Mouse (Mus musculus) cerebellum, adult 11 months (tissue): ENCODE measurements around the gene Pam.

Experiments
- DNase-seq: peaks from one replicate; pipeline ENCODE4 v3.0.0; 2022

Pam gene

GRCm38 (mm10) chr1:98079640-98080039, 15.8 kb downstream of the Pam start:
- no peak for DNase-seq

DNA sequence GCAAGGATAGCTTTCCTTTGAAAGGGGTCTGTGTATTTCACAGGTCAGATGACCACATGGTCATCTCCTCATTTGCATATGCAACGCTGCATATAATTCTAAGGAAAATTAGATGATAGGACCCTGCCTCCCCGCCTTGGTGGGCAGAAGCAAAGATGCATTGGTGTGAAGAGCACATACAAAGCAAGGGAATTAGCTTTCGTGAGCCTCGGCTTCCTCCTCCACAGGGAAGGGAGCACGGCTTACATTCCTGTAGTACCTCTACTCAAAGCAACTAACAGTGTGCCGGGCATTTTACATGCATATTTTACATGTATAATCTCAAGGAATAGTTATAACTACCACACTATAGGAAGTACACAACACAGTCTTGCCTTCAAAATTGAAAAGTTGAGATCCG, 16.7 kb downstream of the Pam start:
- no peak for DNase-seq

DNA sequence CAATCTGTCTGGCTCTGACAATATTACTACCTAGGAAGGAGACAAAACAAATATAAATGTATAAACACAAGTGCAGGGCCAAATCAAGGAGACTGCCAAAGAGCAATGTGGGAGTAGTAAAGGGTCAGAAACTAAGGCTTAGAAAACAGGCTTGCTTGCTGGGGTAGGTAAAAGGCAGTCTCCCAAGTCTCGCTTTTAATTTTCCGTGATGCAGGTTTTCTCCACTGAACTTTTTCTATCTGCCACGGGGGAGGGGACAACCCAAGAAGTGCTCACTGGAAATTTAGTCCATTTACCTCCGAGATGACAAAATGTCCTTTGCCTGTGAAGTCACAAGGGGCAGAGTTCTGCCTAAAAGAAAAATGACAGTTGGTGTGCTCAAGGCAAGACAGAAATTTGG, 21.6 kb downstream of the Pam start:
- no peak for DNase-seq

DNA sequence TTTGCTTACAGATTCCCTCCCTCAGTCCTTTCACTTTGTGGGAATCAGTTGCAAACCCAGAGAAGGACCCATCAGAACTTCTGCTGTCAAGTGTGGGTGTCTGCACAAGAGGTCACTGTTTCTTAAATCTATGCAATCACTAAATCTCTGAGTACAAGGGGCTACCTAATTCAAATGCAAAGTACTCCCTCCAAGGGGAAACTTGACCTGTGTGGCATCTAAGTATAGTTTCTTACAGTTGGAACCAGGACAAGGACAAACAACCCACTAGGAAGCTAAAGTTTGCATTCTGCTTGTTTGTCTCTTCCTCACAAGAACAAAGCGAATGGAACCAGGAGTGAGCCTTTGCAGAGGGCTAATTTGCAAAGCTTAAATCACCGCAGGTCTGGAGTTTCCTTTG, 22.3 kb downstream of the Pam start:
- no peak for DNase-seq

DNA sequence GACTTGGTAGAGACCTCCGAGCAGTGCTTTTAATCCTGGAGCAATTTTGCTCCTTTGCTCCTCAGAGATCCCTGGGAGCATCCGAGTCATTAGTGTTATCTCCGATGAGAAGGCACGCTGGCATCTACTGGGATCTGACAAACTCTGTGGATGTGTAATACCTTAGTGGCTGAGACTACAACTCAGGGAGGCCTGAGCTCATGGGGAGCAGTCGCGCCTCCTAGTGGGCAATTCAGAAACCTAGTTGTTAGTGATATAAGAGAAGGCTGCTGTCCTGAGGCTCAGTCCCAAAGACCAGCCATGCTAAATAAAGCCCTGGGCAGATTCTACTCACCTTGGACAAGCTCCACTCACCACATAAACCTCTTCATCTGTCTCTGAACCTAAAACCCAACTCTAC, 23.4 kb downstream of the Pam start:
- no peak for DNase-seq

DNA sequence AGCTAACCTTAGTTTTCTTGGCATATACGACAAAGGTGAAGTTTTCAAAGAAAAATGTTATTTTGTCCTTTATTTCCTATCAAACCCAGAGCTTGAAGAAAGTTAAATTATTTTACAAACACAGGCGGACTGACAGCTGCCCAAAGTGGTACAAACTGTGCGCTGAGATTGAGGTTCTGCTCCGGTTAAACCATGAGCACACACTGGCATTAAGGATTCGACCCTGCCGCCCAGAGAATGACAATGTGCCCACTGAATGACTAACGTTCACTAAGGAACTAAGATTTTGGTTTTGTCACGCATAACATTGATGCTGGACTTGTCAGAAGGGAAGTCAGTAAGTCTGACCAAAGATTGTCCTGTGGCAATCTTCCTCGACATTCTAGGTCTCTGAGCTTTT, 24.0 kb downstream of the Pam start:
- no peak for DNase-seq

DNA sequence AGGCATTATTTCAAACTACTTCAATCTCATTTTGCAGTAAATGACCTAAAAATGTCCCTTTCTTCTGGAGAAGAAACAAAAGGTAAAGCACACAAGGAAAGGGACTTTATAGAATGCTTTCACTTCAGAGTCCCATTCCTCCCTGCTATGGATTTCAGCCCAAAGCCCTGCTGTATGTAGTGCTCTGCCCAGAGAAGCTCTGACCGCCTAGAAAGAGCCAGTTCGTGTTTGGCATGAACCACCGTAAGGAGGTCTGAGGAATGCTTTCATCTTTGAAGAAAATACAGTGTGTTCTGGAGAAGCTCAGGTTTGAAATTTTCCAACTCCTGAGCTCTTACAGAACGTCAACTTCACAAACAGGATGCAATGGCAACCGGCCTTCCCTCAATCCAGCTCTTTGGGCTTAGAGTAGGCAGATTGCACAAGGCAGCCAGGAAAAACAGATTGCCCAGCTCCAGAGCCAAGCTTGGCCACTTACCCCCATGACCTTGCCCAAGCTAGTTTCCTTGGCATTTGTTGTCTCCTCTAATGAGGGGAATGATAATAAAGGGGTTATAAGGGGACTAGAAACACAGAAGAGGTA, 24.6 kb downstream of the Pam start:
- DNase-seq = no peak

DNA sequence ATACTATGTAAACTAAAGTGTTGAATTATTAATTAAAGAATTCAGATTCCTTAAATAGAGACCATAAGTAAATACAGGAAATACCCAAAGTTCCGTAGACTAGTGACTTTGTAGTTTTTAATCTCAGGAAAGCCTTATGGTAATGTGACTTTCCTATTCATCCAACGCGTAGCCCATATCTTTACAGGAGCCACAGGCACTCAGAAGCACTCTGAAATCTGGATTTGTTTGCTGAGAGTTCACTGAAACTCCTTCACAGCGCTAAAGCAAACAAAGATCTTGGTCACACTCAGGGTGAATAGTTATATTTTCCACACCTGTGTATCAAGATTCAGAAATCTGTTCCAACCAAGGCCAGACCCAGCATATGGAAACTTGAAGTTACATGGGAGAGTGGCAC, 27.3 kb downstream of the Pam start:
- DNase-seq = no peak

- DNase-seq = no peak
These were observed 33.4 kb downstream of the Pam start for GRCm38 (mm10) chr1:98062074-98062473.

GRCm38 (mm10) chr1:98059401-98059800, 36.0 kb downstream of the Pam start:
- no peak for DNase-seq

DNA sequence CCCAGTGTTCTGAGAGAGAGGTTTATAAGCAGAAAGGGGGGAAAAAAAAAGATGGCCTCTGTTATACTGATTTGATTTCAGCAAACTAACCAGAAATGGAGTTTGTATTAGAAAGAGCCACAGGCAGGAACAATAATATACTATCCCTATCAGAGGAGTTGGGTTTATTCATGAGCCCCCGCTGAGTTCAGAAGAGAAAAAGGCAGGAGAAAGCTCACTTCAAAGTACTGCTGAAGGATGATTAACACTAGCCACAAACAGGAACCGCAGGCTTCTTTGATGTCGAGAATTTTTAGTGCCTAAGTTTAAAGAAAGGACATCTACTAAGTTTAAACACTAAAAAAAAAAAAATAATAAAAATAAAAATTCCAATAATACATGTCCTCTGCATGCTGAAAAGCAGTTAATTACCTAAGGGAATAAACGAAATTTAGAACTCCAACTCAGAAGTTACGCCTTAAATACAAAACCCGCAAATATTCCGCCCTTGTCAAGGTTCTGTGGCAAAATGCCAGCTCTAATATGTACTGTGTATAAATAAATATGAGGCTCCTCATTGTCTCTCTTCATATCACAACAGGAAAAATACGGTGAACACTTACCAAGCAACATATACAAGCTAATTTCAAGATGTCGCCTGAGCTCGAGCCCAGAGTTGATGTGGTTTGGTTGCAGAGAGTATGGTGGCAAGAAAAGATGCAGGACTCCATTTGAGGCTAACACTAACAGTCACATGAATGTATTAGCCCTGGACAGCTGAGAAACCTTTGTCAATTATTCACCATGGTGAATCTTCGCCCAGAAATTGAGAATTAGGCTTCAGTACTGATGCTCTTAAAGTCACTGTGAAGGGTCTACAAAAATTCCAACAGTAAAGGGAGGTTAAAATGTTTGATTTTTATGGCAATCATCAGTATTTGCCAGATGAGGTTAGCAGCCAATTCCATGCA, 38.2 kb downstream of the Pam start:
- no peak for DNase-seq

- DNase-seq = no peak
These were observed 39.2 kb downstream of the Pam start for GRCm38 (mm10) chr1:98056277-98056676.

DNA sequence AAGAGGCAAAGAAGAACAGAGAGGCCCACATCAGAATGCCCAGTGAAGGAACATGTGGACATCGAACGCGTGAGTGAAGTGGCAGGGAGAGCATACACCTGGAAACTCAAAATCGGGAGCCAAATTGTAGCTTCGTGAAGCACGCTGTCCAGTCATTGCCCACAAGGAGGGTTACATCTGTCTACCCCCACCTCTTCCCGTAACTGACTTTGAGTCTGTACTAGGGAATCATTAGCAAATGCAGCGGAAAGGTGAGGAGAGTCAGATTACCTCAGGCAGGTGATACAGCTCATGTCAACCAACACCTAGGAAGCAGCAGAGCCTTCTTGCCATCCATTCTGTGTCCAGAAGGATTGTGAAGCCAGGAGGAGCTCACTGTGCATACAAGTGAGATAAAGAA, 39.9 kb downstream of the Pam start:
- no peak for DNase-seq

- no peak for DNase-seq
These were observed 41.5 kb downstream of the Pam start for GRCm38 (mm10) chr1:98053994-98054393.

GRCm38 (mm10) chr1:98053447-98053846, 42.0 kb downstream of the Pam start:
- no peak for DNase-seq

DNA sequence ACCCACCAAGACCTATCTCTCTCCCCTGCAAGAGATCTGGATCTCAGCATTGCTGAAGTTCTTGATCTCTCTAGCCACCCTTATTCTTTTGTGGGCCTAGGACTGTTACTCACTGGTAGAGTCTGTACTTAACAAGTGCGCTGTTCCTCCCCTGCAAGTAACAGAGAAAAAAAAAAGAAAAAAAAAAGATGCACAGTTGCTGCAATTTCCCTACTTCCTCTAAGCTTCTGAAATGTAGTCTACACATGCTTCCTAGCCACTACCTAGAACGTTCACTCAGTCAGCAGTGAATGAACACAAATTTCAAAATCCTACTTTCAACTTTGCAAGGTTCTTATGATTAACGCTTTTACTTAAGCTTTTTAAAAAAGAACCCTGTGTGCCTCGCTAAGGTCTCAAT, 42.7 kb downstream of the Pam start:
- DNase-seq = no peak

- no peak for DNase-seq
These were observed 44.4 kb downstream of the Pam start for GRCm38 (mm10) chr1:98051039-98051438.

GRCm38 (mm10) chr1:98049756-98050155, 45.7 kb downstream of the Pam start:
- no peak for DNase-seq

DNA sequence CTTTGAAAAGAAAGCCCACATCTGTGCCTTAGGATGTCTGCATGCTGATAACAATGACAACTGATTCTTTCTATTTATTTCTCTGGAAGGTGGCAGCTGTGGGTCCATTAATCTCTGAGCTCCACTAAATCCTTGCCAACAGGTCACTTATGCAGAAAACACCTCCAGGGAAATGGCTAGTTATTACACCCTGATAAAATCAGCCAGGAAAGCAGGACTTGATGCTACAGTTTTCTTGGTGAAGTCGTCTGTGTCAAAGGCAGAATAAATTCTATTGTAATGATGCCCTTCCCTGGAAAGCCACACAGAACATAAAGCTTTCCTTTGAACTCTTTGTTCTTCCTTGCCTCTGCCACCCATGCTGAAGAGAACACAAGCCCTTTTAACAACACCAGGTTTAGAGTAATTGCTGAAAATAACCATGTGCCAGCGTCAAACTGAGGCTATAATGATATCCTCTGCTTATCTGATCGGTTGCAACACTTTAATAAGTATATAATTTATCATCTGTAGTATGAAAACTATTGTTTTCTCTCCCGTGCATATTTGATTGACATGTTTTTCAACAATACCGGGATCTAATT, 47.1 kb downstream of the Pam start:
- no peak for DNase-seq

- no peak for DNase-seq
These were observed 47.9 kb downstream of the Pam start for GRCm38 (mm10) chr1:98047284-98048217.

- DNase-seq = no peak
These were observed 53.0 kb downstream of the Pam start for GRCm38 (mm10) chr1:98042425-98042824.

- no peak for DNase-seq
These were observed 57.2 kb downstream of the Pam start for GRCm38 (mm10) chr1:98038252-98038651.

GRCm38 (mm10) chr1:98035736-98036135, 59.7 kb downstream of the Pam start:
- no peak for DNase-seq
